Mouse (Mus musculus) heart, adult 2 months (tissue): ENCODE results near the gene Nceh1.

Experiments
- CTCF ChIP-seq: fragments of 200-600 bp; IDR thresholded peaks from 2 replicates; pipeline ENCODE4 v1.8.1; 2022; ENCODE audit warnings: antibody characterized with exemption, mild to moderate bottlenecking, moderate library complexity
- POLR2A ChIP-seq: fragments of 200-500 bp; IDR thresholded peaks from 2 replicates; pipeline ENCODE4 v1.6.1; 2011; ENCODE audit warnings: mild to moderate bottlenecking, low read depth, low read length, control low read depth; ENCODE audit not compliant: insufficient read depth

- TF ChIP-seq POLR2A (no peak), CTCF (no peak)
These were observed 26.7 kb upstream of the Nceh1 start for GRCm38 (mm10) chr3:27155856-27156593.
